ENCODE assay signal across 11 mouse cellular contexts in genomic region chr2:165634481-165634880, GRCm38 (mm10). TPM values are rescaled to one million over a fixed set of nuclear protein-coding genes. Genes with fewer than 3 reads are reported as not detected.
DNase-seq lines count a peak whose midpoint lies in the region; ATAC-seq and TF ChIP-seq lines count a peak whose summit lies in the region.
"Had no signal": no experiment of that assay in that cellular context is flagged by ENCODE, and none has a peak within 500 bp of the region (broad histone marks: within the 10 kb centered on the region; RNA-seq: fewer than 3 reads in every experiment).

No protein-coding gene starts in this region.

- H3K27me3 ChIP-seq in kidney, embryonic 15.5 days = 0 out of 2 replicates have a peak, but pooled peaks cover 3% of the 10 kb centered on the region
- no peaks in the 10 kb centered on the region for H3K27me3 ChIP-seq in cerebellum, adult 2 months (ENCODE audit: control insufficient read depth, insufficient read depth, low read length)
- H3K27me3 ChIP-seq in hindbrain, embryonic 16.5 days (replicated peaks; ENCODE audit: control insufficient read depth, insufficient read depth, low read length) = no peaks in the 10 kb centered on the region
- H3K27me3 ChIP-seq: forebrain, embryonic 13.5 days; liver, embryonic 15.5 days had no signal

- ATAC-seq in kidney, embryonic 15.5 days (replicated peaks; ENCODE audit: low FRiP score) = no peak
- peak; percentile 60 for ATAC-seq in cerebellum, adult (ENCODE audit: insufficient number of reproducible peaks, low FRiP score, low TSS enrichment)
- ATAC-seq in hindbrain, embryonic 16.5 days = 0 out of 2 replicates have a peak, but pooled peaks have one; percentile 42
- no peak for ATAC-seq in megakaryocyte, adult 5-6 weeks (ENCODE audit: poor library complexity, severe bottlenecking)
- ATAC-seq: forebrain, embryonic 13.5 days had no signal

- H3K36me3 ChIP-seq in kidney, embryonic 15.5 days = no peaks in the 10 kb centered on the region
- H3K36me3 ChIP-seq in hindbrain, embryonic 16.5 days (ENCODE audit: control insufficient read depth, insufficient read depth, low read length) = no peaks in the 10 kb centered on the region
- H3K36me3 ChIP-seq: liver, embryonic 15.5 days had no signal

- no peak overlapping the region for H3K4me2 ChIP-seq in kidney, embryonic 15.5 days
- H3K4me2 ChIP-seq in hindbrain, embryonic 16.5 days (ENCODE audit: low read length) = no peak overlapping the region
- H3K4me2 ChIP-seq: forebrain, embryonic 13.5 days; liver, embryonic 15.5 days had no signal

- no peak overlapping the region for H3K9ac ChIP-seq in kidney, embryonic 15.5 days
- no peak overlapping the region for H3K9ac ChIP-seq in hindbrain, embryonic 16.5 days (ENCODE audit: low read depth, low read length)
- H3K9ac ChIP-seq: forebrain, embryonic 13.5 days; liver, embryonic 15.5 days had no signal

- peaks cover 15% of the 10 kb centered on the region for H3K4me1 ChIP-seq in kidney, embryonic 15.5 days
- H3K4me1 ChIP-seq in cerebellum, adult 2 months (ENCODE audit: control insufficient read depth, insufficient read depth, low read length) = peaks cover 49% of the 10 kb centered on the region
- no peaks in the 10 kb centered on the region; the same call in 1 of the 2 replicates for H3K4me1 ChIP-seq in hindbrain, embryonic 16.5 days (ENCODE audit: control insufficient read depth, insufficient read depth, low read depth, low read length)

- no peak overlapping the region for H3K27ac ChIP-seq in kidney, embryonic 15.5 days
- peak overlapping the region; percentile 50 for H3K27ac ChIP-seq in cerebellum, adult 2 months (ENCODE audit: insufficient read depth, low read length)
- peak overlapping the region; percentile 24; the same call in 1 of the 2 replicates for H3K27ac ChIP-seq in hindbrain, embryonic 16.5 days (ENCODE audit: low read depth, low read length)
- H3K27ac ChIP-seq: forebrain, embryonic 13.5 days; liver, embryonic 15.5 days; macrophage had no signal

- 41% methylated on average over 7 of the region's 7 CpGs for WGBS in kidney, embryonic 15.5 days
- 17% methylated on average over 7 of the region's 7 CpGs for WGBS in cerebellum, adult 2 months
- WGBS in hindbrain, embryonic 16.5 days = 49% methylated on average over 7 of the region's 7 CpGs

- DNase-seq in kidney, postnatal 10 days = peak; percentile 45
- DNase-seq in cerebellum, adult 2 months = peak; percentile 85 to 90
- no peak for DNase-seq in right cerebral cortex, postnatal 4 days
- DNase-seq: kidney, postnatal 36 days had no signal

- H3K9me3 ChIP-seq in kidney, embryonic 15.5 days (replicated peaks) = no peaks in the 10 kb centered on the region
- no peaks in the 10 kb centered on the region for H3K9me3 ChIP-seq in hindbrain, embryonic 16.5 days (ENCODE audit: control insufficient read depth, low read length)
- H3K9me3 ChIP-seq: forebrain, embryonic 13.5 days; liver, embryonic 15.5 days had no signal

- no peak for TF ChIP-seq POLR2A in cerebellum, adult 2 months (IDR thresholded peaks at IDR 0.05; ENCODE audit: borderline replicate concordance, insufficient read depth, low read length)

- TF ChIP-seq CTCF in cerebellum, adult 2 months (IDR thresholded peaks at IDR 0.05; ENCODE audit: borderline replicate concordance, insufficient read depth, low read depth, low read length) = no peak

- no peak overlapping the region for H3K4me3 ChIP-seq in kidney, embryonic 15.5 days (replicated peaks)
- no peak overlapping the region for H3K4me3 ChIP-seq in cerebellum, adult 2 months (replicated peaks; ENCODE audit: insufficient read depth, low read depth, low read length)
- H3K4me3 ChIP-seq in hindbrain, embryonic 16.5 days (ENCODE audit: low read length) = no peak overlapping the region
- H3K4me3 ChIP-seq: forebrain, embryonic 13.5 days; liver, embryonic 15.5 days had no signal

RNA-seq across cellular contexts. Expression of gene Eya2, which starts 39.6 kb away (rescaled TPM):
- 6.6 and 6.9 TPM in 2 replicates for polyA plus RNA-seq in kidney, embryonic 15.5 days (2015; fragmentation: Nextera tagmentation; extraction: Ambion mirVana)
- 9.9 and 10.9 TPM in 2 replicates for polyA plus RNA-seq in cerebellum, adult 2 months (2012; rRNA removed)
- polyA plus RNA-seq in hindbrain, embryonic 16.5 days (2015; fragmentation: Nextera tagmentation; extraction: Ambion mirVana) = 8.1 and 12.1 TPM in 2 replicates
- total RNA-seq in megakaryocyte, adult 5-6 weeks (2015) = 1.1 and 2.3 TPM in 2 replicates
- total RNA-seq in megakaryocyte, adult 5-6 weeks (2017) = 0.55 and 1.3 TPM in 2 replicates
- polyA plus RNA-seq: liver, embryonic 15.5 days; macrophage had no signal

Comparison
In these comparisons a context has a peak if more than half of its experiments do, and no peak if none do; other contexts are left out.
1. ATAC-seq: peak in cerebellum, adult (single experiment) and hindbrain, embryonic 16.5 days (single experiment); none in kidney, embryonic 15.5 days (single experiment) and megakaryocyte, adult 5-6 weeks (single experiment).